Mouse (Mus musculus) kidney, adult 2 months (tissue): ENCODE measurements around the gene Nrarp. TPM values are rescaled to one million over a fixed set of nuclear protein-coding genes. Genes with fewer than 3 reads are reported as not detected.
A peak's percentile ranks its signal among the peaks of the same experiment; 100 is the strongest.

ENCODE experiments used
- DNase-seq: peaks from one replicate; pipeline ENCODE4 v3.0.0; 2021
- H3K27ac ChIP-seq: fragments of 200-500 bp; 2 replicates; pipeline ENCODE4 v1.5.1; 2012; ENCODE audit warnings: low read depth, low read length, control low read depth, inconsistent platforms; ENCODE audit not compliant: insufficient read depth
- H3K27me3 ChIP-seq: fragments of 200-500 bp; replicated peaks from 2 replicates; pipeline ENCODE4 v1.6.1; 2012; ENCODE audit warnings: mild to moderate bottlenecking, moderate library complexity, low read length, inconsistent platforms; ENCODE audit not compliant: control insufficient read depth, insufficient read depth
- H3K36me3 ChIP-seq: fragments of 200-500 bp; 2 replicates; pipeline ENCODE4 v1.6.1; 2012; ENCODE audit warnings: mild to moderate bottlenecking, moderate library complexity, low read length, inconsistent platforms; ENCODE audit not compliant: control insufficient read depth, insufficient read depth
- H3K4me1 ChIP-seq: fragments of 200-500 bp; 2 replicates; pipeline ENCODE4 v1.6.1; 2011; ENCODE audit warnings: low read length; ENCODE audit not compliant: control insufficient read depth, insufficient read depth
- H3K4me3 ChIP-seq: fragments of 200-500 bp; 2 replicates; pipeline ENCODE4 v1.5.1; 2011; ENCODE audit warnings: mild to moderate bottlenecking, low read depth, low read length, control low read depth; ENCODE audit not compliant: insufficient read depth
- CTCF ChIP-seq: fragments of 200-500 bp; conservative IDR thresholded peaks from 2 replicates; pipeline ENCODE4 v1.5.1; 2011; ENCODE audit warnings: low read depth, mild to moderate bottlenecking, control low read depth, low read length, moderate library complexity, mixed read lengths; ENCODE audit not compliant: insufficient read depth, insufficient read length
- POLR2A ChIP-seq: fragments of 200-500 bp; IDR thresholded peaks from one replicate; pipeline ENCODE4 v1.6.1; 2011; ENCODE audit warnings: low read depth, low read length, control low read depth
- WGBS: fragments of 180-500 bp; shearing (Covaris S2); methylation state at CpG from one replicate; pipeline ENCODE4 v1.1.7; 2018; 5-methylcytosine and 5-hydroxymethylcytosine counted together
- polyA plus RNA-seq: library from polyadenylated mRNA; depleted of rRNA; stranded (reverse); fragments of >200 nt; gene quantifications from 2 replicates; pipeline ENCODE4 v1.2.3, GENCODE M21; 2012

Nrarp gene
- polyA plus RNA-seq, 1 experiment = 5.7 TPM

- WGBS = 73% methylated on average over 5 of the region's 5 CpGs
- Histone ChIP-seq H3K27me3 (no peaks in the 10 kb centered on the region), H3K4me1 (no peaks in the 10 kb centered on the region; the same call in 1 of the 2 replicates), H3K27ac (no peak overlapping the region), H3K4me3 (no peak overlapping the region), H3K36me3 (no peaks in the 10 kb centered on the region)
- no peak for TF ChIP-seq POLR2A
- no peak for DNase-seq
These were observed 40.8 kb downstream of the Nrarp start for GRCm38 (mm10) chr2:25221331-25221772.

GRCm38 (mm10) chr2:25223681-25224491 lies 43.3 kb downstream of the Nrarp start:
- peak overlapping the region; percentile 78 for H3K4me3 ChIP-seq
- no peaks in the 10 kb centered on the region; the same call in 1 of the 2 replicates for H3K4me1 ChIP-seq
- peak; percentile 89 for DNase-seq
- H3K27ac ChIP-seq = peak overlapping the region; percentile 93
- TF ChIP-seq CTCF = no peak
- TF ChIP-seq POLR2A = no peak
- WGBS = under 1% methylated on average over 53 of the region's 53 CpGs
- H3K36me3 ChIP-seq = no peaks in the 10 kb centered on the region
- H3K27me3 ChIP-seq = no peaks in the 10 kb centered on the region

GRCm38 (mm10) chr2:25224492-25224765 lies 43.9 kb downstream of the Nrarp start, which contains the start of gene Tubb4b:
Gene Tubb4b, minus strand, starts transcription at chr2:25224702.
- peak within 1 kb of the TSS; percentile 78 for H3K4me3 ChIP-seq
- H3K4me1 ChIP-seq = no peaks in the 10 kb centered on the region; the same call in 1 of the 2 replicates
- 0% methylated on average over 17 of the region's 17 CpGs for WGBS
- H3K36me3 ChIP-seq = no peaks in the 10 kb centered on the region
- no peak for DNase-seq
- no peaks in the 10 kb centered on the region for H3K27me3 ChIP-seq
- H3K27ac ChIP-seq = peak within 1 kb of the TSS; percentile 97
- 0 out of 2 replicates have a peak, but pooled peaks have one; percentile 34 for TF ChIP-seq CTCF
- TF ChIP-seq POLR2A = peak; percentile 99

GRCm38 (mm10) chr2:25224766-25225752 lies 44.5 kb downstream of the Nrarp start:
- 1% methylated on average over 41 of the region's 41 CpGs for WGBS
- H3K27me3 ChIP-seq = no peaks in the 10 kb centered on the region
- H3K4me1 ChIP-seq = no peaks in the 10 kb centered on the region; the same call in 1 of the 2 replicates
- no peaks in the 10 kb centered on the region for H3K36me3 ChIP-seq
- H3K4me3 ChIP-seq = peak overlapping the region; percentile 72
- no peak for TF ChIP-seq POLR2A
- TF ChIP-seq CTCF = no peak
- peak; percentile 100 for DNase-seq
- H3K27ac ChIP-seq = peak overlapping the region; percentile 97

- Histone ChIP-seq H3K27ac (peak overlapping the region; percentile 97), H3K4me3 (no peak overlapping the region)
- TF ChIP-seq CTCF (no peak), POLR2A (no peak)
These were observed 45.3 kb downstream of the Nrarp start for GRCm38 (mm10) chr2:25225811-25226379.

GRCm38 (mm10) chr2:25226864-25227263 lies 46.3 kb downstream of the Nrarp start:
- TF ChIP-seq CTCF = no peak
- no peak for TF ChIP-seq POLR2A
- Histone ChIP-seq H3K27ac (no peak overlapping the region), H3K27me3 (no peaks in the 10 kb centered on the region), H3K4me3 (no peak overlapping the region), H3K36me3 (no peaks in the 10 kb centered on the region), H3K4me1 (no peaks in the 10 kb centered on the region; the same call in 1 of the 2 replicates)
- WGBS = 87% methylated on average over 5 of the region's 5 CpGs
- no peak for DNase-seq

More at GRCm38 (mm10) chr2:25225811-25226379, 45.3 kb downstream of the Nrarp start:
- 69% methylated on average over 8 of the region's 8 CpGs for WGBS
- Histone ChIP-seq H3K27me3 (no peaks in the 10 kb centered on the region), H3K36me3 (no peaks in the 10 kb centered on the region), H3K4me1 (no peaks in the 10 kb centered on the region; the same call in 1 of the 2 replicates)
- DNase-seq = no peak
